Mouse (Mus musculus): ENCODE measurements around the gene Lipk.

DNA sequence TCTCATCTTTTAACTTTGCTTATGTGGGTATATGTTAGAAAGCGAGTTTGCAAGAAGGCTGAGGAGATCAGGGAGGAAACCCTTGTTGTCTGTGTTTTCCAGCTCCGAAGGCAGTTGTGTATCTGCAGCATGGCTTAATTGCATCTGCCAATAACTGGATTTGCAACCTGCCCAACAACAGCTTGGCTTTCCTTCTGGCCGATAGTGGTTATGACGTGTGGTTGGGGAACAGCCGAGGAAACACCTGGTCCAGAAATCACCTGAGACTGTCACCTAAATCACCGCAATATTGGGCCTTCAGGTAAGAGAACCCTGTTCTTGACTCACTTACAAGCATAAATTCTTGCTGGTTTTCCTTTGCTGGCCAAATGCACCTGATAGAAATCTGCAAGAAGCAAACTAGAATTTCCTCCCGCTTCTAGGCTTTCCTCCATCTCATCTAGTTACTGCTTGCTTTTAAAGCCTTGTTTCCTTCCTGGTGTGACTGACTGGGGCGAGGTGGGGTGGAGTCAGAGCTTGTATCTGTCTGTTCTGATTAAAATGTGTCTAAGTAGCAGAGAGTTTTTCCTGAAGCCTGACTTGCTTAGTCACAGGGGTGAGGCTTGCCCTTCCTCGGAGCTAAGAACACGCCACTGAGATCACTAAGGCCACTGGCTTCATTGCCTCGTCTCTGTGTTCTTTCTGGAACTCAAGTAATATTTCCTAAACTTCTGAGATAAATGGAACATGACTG lies 13.5 kb downstream of the Lipk start:
- TF ChIP-seq CTCF (IDR thresholded peaks at IDR 0.05; ENCODE audit: low read depth, low read length) (no peak), POLR2A (IDR thresholded peaks at IDR 0.05; ENCODE audit: borderline replicate concordance, low read depth, low read length) (no peak)
